Mouse (Mus musculus): Measurements from ENCODE around the gene Gcdh. TPM values are rescaled to one million over a fixed set of nuclear protein-coding genes. Genes with fewer than 3 reads are reported as not detected.

Gcdh gene
- total and polyA plus RNA-seq, 2 experiments, result 560 to 2,081 TPM

- H3K4me3 ChIP-seq (ENCODE audit: insufficient read depth, low read depth, low read length), result no peak overlapping the region
- WGBS, result 81% methylated on average over 3 of the region's 3 CpGs
- DNase-seq (ENCODE audit: extremely low read depth, low read depth, low spot score), result no peak
These were observed 16.3 kb downstream of the Gcdh start for GRCm38 (mm10) chr8:84877297-84878035.

GRCm38 (mm10) chr8:84874339-84874738, 19.4 kb downstream of the Gcdh start:
- no peak overlapping the region for H3K27ac ChIP-seq (replicated peaks; ENCODE audit: insufficient read depth, low read depth, low read length)
- peaks cover 8% of the 10 kb centered on the region; the same call in 1 of the 2 replicates for H3K4me1 ChIP-seq (ENCODE audit: control insufficient read depth, insufficient read depth, low read length)
- no peak overlapping the region for H3K9ac ChIP-seq (ENCODE audit: low read depth, low read length)
- H3K27me3 ChIP-seq (ENCODE audit: control insufficient read depth, insufficient read depth, low read length), result no peaks in the 10 kb centered on the region
- no peaks in the 10 kb centered on the region for H3K79me2 ChIP-seq (ENCODE audit: control insufficient read depth, insufficient read depth, low read length)
- DNase-seq (ENCODE audit: extremely low read depth, low read depth, low spot score), result no peak
- no peaks in the 10 kb centered on the region for H3K36me3 ChIP-seq (ENCODE audit: control insufficient read depth, insufficient read depth, low read length)
- no peak overlapping the region for H3K4me3 ChIP-seq (ENCODE audit: insufficient read depth, low read depth, low read length)
- WGBS, result 94% methylated on average over 3 of the region's 3 CpGs
- no peak for TF ChIP-seq CTCF (IDR thresholded peaks at IDR 0.05; ENCODE audit: low read depth, low read length)
- TF ChIP-seq POLR2A (IDR thresholded peaks at IDR 0.05; ENCODE audit: extremely low read depth, insufficient read depth, low read length), result no peak

More at GRCm38 (mm10) chr8:84877297-84878035, 16.3 kb downstream of the Gcdh start:
- Histone ChIP-seq H3K36me3 (ENCODE audit: control insufficient read depth, insufficient read depth, low read length) (no peaks in the 10 kb centered on the region), H3K27me3 (ENCODE audit: control insufficient read depth, insufficient read depth, low read length) (no peaks in the 10 kb centered on the region), H3K27ac (replicated peaks; ENCODE audit: insufficient read depth, low read depth, low read length) (no peak overlapping the region), H3K9ac (ENCODE audit: low read depth, low read length) (no peak overlapping the region), H3K79me2 (ENCODE audit: control insufficient read depth, insufficient read depth, low read length) (no peaks in the 10 kb centered on the region), H3K4me1 (ENCODE audit: control insufficient read depth, insufficient read depth, low read length) (0 out of 2 replicates have a peak, but pooled peaks cover 3% of the 10 kb centered on the region)
- TF ChIP-seq POLR2A (IDR thresholded peaks at IDR 0.05; ENCODE audit: extremely low read depth, insufficient read depth, low read length) (no peak), CTCF (IDR thresholded peaks at IDR 0.05; ENCODE audit: low read depth, low read length) (no peak)

- Histone ChIP-seq H3K9ac (ENCODE audit: low read depth, low read length) (no peak overlapping the region), H3K79me2 (ENCODE audit: control insufficient read depth, insufficient read depth, low read length) (no peaks in the 10 kb centered on the region), H3K4me3 (ENCODE audit: insufficient read depth, low read depth, low read length) (no peak overlapping the region), H3K27ac (replicated peaks; ENCODE audit: insufficient read depth, low read depth, low read length) (no peak overlapping the region), H3K36me3 (ENCODE audit: control insufficient read depth, insufficient read depth, low read length) (peaks cover 2% of the 10 kb centered on the region; the same call in 1 of the 2 replicates), H3K27me3 (ENCODE audit: control insufficient read depth, insufficient read depth, low read length) (no peaks in the 10 kb centered on the region), H3K4me1 (ENCODE audit: control insufficient read depth, insufficient read depth, low read length) (peaks cover 8% of the 10 kb centered on the region; the same call in 1 of the 2 replicates)
- 98% methylated on average over 4 of the region's 4 CpGs for WGBS
- no peak for DNase-seq (ENCODE audit: extremely low read depth, low read depth, low spot score)
- no peak for TF ChIP-seq CTCF (IDR thresholded peaks at IDR 0.05; ENCODE audit: low read depth, low read length)
- TF ChIP-seq POLR2A (IDR thresholded peaks at IDR 0.05; ENCODE audit: extremely low read depth, insufficient read depth, low read length), result no peak
These were observed 20.7 kb downstream of the Gcdh start for GRCm38 (mm10) chr8:84873016-84873415.

- WGBS, result 5% methylated on average over 52 of the region's 54 CpGs
These were observed 21.3 kb downstream of the Gcdh start for GRCm38 (mm10) chr8:84872309-84872965.

GRCm38 (mm10) chr8:84871376-84872308, 22.1 kb downstream of the Gcdh start, which contains the start of gene Syce2:
Syce2 (plus strand) TSS chr8:84872111.
- Histone ChIP-seq H3K4me3 (ENCODE audit: insufficient read depth, low read depth, low read length) (peak within 1 kb of the TSS; percentile 52), H3K27ac (replicated peaks; ENCODE audit: insufficient read depth, low read depth, low read length) (no peak within 1 kb of the TSS; the same call in 1 of the 2 replicates), H3K4me1 (ENCODE audit: control insufficient read depth, insufficient read depth, low read length) (peaks cover 8% of the 10 kb centered on the region; the same call in 1 of the 2 replicates), H3K79me2 (ENCODE audit: control insufficient read depth, insufficient read depth, low read length) (no peaks in the 10 kb centered on the region), H3K27me3 (ENCODE audit: control insufficient read depth, insufficient read depth, low read length) (no peaks in the 10 kb centered on the region), H3K36me3 (ENCODE audit: control insufficient read depth, insufficient read depth, low read length) (peaks cover 2% of the 10 kb centered on the region; the same call in 1 of the 2 replicates), H3K9ac (ENCODE audit: low read depth, low read length) (peak within 1 kb of the TSS; percentile 54)
- WGBS, result 11% methylated on average over 30 of the region's 46 CpGs
- TF ChIP-seq POLR2A (IDR thresholded peaks at IDR 0.05; ENCODE audit: extremely low read depth, insufficient read depth, low read length) (no peak), CTCF (IDR thresholded peaks at IDR 0.05; ENCODE audit: low read depth, low read length) (no peak)
- DNase-seq (ENCODE audit: extremely low read depth, low read depth, low spot score), result peak; percentile 48

More at GRCm38 (mm10) chr8:84872309-84872965, 21.3 kb downstream of the Gcdh start:
- no peak for TF ChIP-seq POLR2A (IDR thresholded peaks at IDR 0.05; ENCODE audit: extremely low read depth, insufficient read depth, low read length)
- TF ChIP-seq CTCF (IDR thresholded peaks at IDR 0.05; ENCODE audit: low read depth, low read length), result no peak
- Histone ChIP-seq H3K79me2 (ENCODE audit: control insufficient read depth, insufficient read depth, low read length) (no peaks in the 10 kb centered on the region), H3K9ac (ENCODE audit: low read depth, low read length) (peak overlapping the region; percentile 54), H3K27me3 (ENCODE audit: control insufficient read depth, insufficient read depth, low read length) (no peaks in the 10 kb centered on the region), H3K36me3 (ENCODE audit: control insufficient read depth, insufficient read depth, low read length) (peaks cover 2% of the 10 kb centered on the region; the same call in 1 of the 2 replicates), H3K27ac (replicated peaks; ENCODE audit: insufficient read depth, low read depth, low read length) (no peak overlapping the region), H3K4me3 (ENCODE audit: insufficient read depth, low read depth, low read length) (peak overlapping the region; percentile 52), H3K4me1 (ENCODE audit: control insufficient read depth, insufficient read depth, low read length) (peaks cover 8% of the 10 kb centered on the region; the same call in 1 of the 2 replicates)
- no peak for DNase-seq (ENCODE audit: extremely low read depth, low read depth, low spot score)

Data from liver, adult 2 months (tissue).